Mouse (Mus musculus) liver, adult (tissue): ENCODE results near the gene Mdm2.

Source experiments
- GATA4 ChIP-seq: IDR thresholded peaks from 2 replicates; pipeline ENCODE4 v1.6.1; 2014; ENCODE audit warnings: mild to moderate bottlenecking, low read length; ENCODE audit not compliant: insufficient replicate concordance

Mdm2 gene

GRCm38 (mm10) chr10:117685171-117685848 lies 25.2 kb downstream of the Mdm2 start:
- TF ChIP-seq GATA4 = no peak

- no peak for TF ChIP-seq GATA4
These were observed 26.0 kb downstream of the Mdm2 start for GRCm38 (mm10) chr10:117684298-117685170.

- TF ChIP-seq GATA4 = no peak
These were observed 26.9 kb downstream of the Mdm2 start for GRCm38 (mm10) chr10:117683734-117684037.

- TF ChIP-seq GATA4 = no peak
These were observed 27.5 kb downstream of the Mdm2 start for GRCm38 (mm10) chr10:117682858-117683733.

- no peak for TF ChIP-seq GATA4
These were observed 28.3 kb downstream of the Mdm2 start for GRCm38 (mm10) chr10:117681999-117682857.

- no peak for TF ChIP-seq GATA4
These were observed 29.0 kb downstream of the Mdm2 start for GRCm38 (mm10) chr10:117681543-117681942.

- no peak for TF ChIP-seq GATA4
These were observed 29.6 kb downstream of the Mdm2 start for GRCm38 (mm10) chr10:117680868-117681513.

GRCm38 (mm10) chr10:117679963-117680473 lies 30.5 kb downstream of the Mdm2 start:
- TF ChIP-seq GATA4 = no peak

- no peak for TF ChIP-seq GATA4
These were observed 31.4 kb downstream of the Mdm2 start for GRCm38 (mm10) chr10:117679029-117679686.

GRCm38 (mm10) chr10:117678357-117678756 lies 32.2 kb downstream of the Mdm2 start:
- no peak for TF ChIP-seq GATA4

- no peak for TF ChIP-seq GATA4
These were observed 32.9 kb downstream of the Mdm2 start for GRCm38 (mm10) chr10:117677494-117678236.

- peak; percentile 81 for TF ChIP-seq GATA4
These were observed 33.8 kb downstream of the Mdm2 start for GRCm38 (mm10) chr10:117676644-117677313.

GRCm38 (mm10) chr10:117676036-117676643 lies 34.4 kb downstream of the Mdm2 start:
- TF ChIP-seq GATA4 = no peak
